Mouse (Mus musculus) right cerebral cortex, adult 2 months (tissue): ENCODE results near the gene Pcgf2.
"Not testable (repeated sequence)": the region's sequence is repeated elsewhere in the genome, so short reads cannot be mapped to it uniquely, and the experiment has no call there.

Experiments
- DNase-seq, 2 experiments: peaks; one replicate each; pipeline ENCODE4 v3.0.0; 2021 to 2022; ENCODE audit warnings: low spot score in 2 of 2

Pcgf2 gene

DNA sequence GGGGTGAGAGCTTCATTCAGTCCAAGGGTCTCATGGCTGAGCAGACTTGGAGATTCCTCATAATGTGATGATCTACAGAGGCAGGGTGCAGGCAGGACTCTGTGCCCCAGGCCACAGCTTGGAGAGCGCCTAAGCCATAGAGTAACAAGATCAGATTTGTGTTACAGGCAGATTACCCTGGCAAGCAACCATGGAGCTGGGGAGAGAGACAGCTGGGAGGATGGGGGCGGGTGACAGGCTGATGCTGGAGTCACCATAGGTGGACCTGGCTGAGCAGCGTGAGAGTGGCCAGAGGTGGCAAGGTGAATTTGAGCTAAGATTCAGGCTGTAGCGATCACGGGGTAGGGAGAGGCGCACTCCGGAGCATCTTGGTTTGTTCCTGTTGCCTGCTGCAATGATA is 32.1 kb downstream of the Pcgf2 start:
- no peak for DNase-seq

DNA sequence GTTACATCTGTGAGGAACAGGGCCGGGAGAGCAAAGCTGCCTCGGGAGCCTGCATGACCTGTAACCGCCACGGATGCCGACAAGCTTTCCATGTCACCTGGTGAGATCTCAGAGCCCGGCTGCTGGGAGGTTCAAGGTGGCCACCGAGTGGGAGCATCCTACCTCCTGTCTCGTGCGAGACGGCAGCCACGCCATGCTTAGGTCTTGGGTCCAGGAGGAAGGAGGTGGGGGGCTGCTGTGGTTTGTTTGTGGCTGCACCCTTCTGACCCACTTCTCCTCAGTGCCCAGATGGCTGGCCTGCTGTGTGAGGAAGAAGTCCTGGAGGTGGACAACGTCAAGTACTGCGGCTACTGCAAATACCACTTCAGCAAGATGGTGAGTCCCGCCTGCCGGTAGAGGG is 33.5 kb downstream of the Pcgf2 start:
- DNase-seq, result no peak

DNA sequence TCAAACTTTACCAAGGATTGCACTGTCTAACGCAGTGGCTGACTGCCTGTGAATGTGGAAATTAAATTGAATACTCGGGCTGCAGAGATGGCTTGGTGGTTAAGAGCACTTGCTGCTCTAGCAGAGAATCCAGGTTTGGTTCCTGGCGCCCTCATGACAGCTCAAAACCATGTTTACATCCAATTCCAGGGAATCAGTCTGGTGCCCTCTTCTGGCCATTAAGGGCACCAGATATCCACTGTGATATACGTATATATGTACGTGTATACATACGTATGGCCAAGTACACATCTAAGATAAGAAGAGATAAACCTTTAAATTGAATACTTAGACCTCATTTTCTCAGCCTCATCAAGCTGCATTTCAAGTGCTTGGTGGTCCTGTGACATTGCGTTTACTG is 34.1 kb downstream of the Pcgf2 start:
- DNase-seq, result no peak

DNA sequence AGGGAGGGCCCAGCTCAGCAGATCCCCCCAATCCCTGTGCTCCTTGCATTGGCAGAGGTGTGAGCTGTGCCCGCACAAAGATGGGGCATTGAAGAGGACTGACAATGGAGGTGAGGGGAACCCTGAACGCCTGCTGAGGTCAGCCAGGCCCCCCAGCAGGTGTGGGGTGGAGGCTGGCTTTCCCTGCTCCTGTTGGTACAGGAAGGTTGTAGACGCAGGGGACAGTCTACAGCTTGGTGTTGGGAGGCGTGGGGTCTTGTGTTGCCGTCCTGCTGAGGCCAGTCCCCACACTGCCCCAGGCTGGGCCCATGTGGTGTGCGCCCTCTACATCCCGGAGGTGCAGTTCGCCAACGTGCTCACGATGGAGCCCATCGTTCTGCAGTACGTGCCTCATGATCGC is 34.9 kb downstream of the Pcgf2 start:
- no peak for DNase-seq

DNA sequence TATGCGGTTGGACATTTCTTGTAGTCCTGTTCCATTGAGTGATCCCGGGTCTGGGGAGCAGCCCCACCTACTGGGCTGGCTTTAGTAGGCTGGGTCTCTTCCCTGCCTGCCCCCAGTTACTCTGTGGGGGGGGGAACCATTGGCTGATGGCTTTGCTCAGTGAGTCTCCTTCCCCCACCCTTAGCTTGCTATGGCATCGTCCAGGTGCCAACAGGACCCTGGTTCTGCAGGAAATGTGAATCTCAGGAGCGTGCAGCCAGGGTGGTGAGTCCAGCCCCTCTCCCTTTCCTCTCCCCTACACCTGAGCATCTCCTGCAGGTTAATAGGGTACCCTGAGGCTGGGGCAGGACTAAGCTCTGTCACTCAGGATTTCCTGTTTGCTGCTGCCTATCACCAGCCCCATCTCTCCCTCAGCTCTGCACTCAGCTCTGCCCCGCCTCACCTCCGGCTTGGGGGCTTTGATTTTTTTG is 35.5 kb downstream of the Pcgf2 start:
- no peak for DNase-seq

DNA sequence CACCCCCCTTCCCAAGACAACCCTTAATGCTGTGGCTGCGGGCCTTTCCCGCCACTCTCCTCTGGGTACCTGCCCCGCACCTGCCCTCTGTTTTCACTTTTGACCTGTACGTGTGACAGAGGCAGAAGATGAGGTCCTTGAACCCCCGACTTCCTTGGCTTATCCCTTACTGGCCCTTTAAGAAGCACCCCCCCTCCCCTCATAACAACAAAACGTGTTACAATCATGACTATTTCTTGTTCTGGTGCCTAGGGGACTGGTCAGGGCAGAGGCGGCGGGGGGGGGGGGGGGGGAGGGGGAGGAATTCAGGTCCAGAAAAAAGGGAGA is 36.0 kb downstream of the Pcgf2 start:
- DNase-seq, result no peak

DNA sequence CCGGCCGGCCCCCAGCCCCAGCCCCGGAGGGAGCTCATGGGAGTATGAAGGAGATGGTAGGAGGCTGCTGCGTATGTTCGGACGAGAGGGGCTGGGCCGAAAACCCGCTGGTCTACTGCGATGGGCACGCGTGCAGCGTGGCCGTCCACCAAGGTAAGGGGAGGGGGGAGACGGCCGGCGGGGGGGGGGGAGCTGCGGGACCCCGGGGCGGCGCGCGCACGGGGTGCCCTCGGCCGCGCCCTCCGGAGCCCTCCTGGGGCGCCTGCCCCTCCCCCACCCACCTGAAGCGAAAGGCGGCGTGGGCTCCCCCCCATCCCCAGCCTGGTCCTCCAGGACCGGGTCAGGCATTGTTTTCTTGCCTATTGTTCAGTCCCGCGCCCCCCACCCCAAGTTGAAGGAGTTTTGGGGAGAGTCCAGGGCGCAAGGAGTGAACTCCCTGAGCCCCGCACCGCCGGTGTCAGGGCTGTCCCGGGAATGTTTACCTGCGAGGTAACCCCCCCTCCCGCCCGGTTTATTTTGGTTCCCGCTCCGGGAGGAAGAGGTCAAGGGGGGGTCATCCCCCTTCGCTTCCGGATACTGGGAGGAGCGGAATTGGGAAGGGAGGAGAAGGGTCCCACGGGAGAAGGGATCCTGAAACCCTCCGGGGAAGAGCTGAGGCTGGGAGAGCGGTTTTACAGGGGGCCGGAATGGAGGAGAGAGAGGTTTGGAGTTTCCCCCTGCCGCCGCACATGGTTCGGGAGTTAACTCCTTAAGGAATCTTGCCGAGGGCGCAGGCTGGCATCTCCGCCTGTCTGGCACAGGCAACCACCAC is 36.6 kb downstream of the Pcgf2 start:
- no peak for DNase-seq

DNA sequence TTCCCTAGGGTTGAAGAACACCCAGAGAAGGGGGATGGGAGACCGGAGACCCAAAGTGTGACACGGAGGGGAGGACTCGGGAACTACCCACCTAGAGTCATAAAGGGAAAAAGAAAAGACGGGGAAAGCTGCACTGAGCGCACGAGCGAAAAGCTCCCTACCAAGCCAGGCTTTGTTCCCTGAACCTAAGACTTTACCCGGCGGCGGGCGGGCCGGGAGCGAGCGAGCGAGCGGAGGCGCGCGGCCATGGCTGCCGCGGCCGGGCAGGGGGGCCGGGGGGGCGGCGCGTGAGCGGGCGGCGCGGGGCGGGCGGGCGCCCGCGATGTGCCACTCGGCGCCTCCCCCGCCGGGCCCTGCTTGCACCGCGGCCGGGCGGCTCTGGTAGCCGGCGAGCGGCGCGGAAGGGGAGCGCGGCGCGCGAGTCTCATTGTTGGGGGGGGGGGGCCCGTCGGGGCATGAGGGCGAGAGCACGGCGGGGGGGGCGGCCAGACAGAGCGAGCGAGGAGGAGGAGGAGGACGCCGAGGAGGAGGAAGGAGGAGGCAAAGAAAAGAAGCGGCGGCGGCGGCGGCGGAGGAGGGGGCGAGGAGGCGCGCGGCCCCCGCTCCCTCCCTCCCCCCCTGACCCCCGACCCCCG is 37.3 kb downstream of the Pcgf2 start, which contains the start of gene Mllt6:
Gene Mllt6, plus strand, starts transcription at position 522 of the 635 bp plus-strand sequence.
- peak; percentile 72 to 73 for DNase-seq

DNA sequence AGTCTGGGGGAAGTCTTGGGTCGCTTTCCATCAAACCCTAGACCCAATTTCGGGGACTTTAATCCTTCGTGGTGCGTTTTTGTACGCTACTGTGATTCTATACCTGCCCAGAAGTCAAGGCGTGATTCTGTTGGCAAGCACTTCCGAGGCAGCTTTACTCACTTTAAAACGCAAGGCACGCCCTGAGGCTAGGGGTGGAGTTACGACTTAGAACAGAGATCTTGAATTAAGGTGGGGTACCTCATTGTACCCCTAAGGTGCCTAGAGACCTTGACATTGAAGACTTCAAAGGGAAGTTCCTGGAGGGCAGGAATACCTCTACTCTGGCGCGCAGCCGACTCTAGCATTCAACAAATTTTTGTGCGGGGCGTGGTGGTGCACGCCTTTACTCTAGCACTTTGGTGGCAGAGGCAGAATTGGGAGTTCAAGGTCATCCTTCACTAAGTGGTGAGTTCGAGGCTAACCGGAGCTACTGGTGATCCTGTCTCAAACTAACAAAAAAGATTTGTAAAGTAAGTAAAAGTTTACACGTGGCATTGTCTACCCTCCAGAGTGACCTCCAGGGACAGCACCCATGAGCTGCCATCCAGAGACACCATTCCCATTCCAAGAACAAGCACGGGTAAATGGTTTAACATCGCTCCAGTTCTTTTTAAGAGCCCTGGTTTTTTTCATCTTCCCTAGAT is 37.9 kb downstream of the Pcgf2 start:
- no peak for DNase-seq

DNA sequence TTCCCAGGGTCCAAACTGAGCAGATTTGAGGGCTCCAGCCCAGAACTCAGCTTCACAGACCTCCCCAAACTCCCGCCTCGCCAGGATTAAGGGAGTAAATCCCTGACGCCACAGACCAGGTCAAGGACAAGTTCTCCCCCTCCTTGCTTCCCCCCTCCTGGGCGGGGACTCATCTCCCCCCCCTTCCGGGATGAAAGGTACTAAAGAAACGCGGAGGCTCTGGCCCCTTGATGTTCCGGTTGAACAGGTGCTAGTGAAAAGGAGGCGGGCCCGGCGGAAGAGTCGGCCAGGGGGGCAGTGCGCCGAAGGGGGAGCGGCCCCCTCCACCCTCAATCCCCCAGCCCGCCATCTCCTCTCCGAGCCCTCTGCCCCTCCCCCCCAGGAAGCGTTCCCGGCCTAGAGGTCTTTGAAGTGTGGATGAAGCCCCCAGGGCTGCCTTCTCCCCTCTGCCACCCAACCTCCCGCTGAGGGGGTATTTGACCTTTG is 38.6 kb downstream of the Pcgf2 start:
- DNase-seq, result no peak

DNA sequence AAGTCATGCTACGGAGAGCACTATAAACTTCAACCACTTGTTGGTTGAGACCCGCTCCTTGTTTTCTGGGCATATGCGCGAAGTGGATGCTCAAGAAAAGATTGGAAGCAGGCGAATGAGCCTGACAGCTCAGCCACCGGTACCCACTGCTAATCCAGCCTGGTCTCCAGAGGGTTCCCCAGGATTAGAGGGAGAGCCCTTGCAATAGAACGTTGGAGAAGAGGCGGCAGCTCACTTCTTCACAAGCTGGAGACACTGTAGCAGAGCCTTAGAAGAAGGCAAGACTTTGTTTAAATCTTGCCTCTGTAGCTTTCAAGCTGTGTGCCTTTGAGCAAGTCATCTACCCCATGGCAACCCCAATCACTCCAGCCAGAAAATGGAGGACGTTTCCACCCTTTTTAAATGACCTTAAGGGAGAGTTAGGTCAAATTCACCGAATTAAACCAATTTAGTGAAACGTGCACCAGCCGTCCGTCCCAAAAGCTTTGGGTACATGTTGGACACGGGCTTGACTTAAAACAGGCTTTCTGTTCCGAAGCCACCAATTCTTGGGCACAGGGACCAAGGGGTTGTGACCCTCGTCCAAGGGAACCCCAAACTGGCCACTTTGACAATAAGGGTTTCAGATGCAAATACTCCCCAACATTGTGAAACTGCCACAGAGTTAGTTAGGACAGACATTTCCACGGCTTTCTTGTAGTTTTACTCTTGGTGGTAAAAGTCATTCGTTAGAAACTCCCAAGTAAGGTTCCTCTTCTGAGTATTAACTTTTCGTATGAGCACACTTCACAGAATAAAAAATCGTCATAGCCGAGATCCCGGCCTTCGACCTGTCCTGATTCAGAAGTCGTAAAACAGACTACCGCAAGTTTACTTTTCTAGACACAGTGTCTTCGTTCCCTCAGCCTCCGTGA is 39.3 kb downstream of the Pcgf2 start:
- DNase-seq, result no peak

DNA sequence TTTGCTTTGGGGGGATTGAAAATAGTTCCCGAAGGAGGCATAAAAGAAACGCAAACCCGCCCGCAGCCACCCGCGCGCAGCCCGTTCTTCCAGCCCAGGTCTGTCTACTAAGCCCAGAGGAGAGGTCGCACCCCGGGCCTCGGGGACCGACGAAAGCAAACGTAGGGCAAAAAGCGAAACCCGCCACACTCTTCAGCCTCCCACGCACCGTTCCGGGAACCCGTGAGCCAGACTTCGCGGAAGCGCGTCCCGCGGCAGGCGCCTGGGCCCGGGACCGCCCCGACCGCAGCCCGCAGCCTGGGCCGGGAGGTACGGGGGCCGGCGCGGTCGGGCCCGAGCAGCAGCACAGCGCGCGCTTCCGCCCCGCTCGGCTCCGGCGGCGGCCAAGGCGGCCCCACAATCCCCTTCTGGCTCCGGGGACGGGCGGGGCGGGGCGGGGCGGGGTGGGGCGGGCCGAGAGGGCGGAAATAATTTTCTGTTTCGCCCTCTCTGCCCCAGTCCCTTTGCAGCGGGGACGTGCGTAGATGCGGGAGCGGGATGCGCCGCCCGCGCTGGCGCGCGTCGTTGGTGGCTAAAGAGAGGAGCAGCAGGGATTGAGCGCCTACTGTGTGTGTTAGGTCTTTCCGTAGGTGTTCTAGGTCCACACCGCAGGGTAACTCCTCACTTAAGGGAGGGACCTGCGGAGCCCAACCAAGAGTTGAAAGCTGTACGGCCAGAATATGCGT is 40.1 kb downstream of the Pcgf2 start:
- peak; percentile 74 to 78 for DNase-seq

DNA sequence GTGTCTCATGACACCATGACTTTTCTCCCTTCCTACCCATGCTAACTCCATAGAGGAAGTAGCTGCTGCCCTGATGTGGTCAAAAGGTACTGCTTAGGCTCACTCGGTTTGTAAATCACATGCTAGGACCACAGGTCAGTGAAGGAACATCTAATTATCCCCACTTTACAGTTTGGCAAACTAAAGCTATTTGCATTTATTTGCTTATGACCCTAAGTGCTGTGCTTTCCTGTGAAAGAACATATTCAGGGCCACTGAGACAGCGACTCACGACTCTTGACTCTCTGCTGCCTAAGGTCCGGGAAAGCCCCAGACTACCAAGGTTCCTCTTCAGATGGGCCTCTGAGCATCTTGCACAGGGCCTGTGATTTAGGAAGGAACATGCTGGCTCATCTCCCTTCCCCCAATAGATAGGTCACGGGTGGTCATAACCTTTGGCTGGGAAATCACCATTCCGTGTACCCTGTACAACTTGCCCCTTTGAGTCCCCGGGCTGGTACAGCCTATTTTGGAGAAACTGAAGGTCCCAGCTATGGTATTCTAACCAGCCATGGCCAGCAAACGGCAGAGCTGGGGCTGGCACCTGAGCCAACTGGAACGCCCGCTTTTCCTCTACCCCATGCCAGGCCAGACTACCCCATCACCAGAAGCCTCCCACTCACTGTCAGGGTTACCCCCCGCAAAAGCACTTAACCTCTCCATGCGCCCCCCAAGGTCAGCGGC is 40.9 kb downstream of the Pcgf2 start:
- DNase-seq, result no peak

DNA sequence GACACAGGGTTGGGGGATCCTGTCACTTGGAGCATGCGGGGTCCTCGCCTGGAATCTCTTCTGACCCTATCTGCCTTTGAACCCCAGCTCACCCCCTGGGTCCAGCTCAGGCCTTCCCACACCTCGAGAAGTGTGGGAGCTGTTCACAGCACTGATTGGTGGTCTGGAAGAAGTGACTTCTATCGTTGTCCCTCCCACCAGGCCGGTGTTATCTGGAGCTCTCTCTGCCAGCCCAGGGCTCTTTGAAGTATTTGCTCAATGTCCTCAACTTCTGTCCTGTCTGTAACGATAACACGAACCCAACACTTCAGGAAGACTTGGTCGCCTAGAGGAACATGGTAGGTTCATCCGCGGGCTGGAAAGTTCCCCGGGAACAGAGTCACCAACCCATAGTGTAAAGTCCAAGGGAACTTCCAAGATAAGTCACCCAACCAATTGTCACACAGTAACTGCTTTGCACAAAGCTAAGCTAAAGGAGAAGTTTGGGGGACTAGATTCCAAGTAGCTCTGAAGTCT is 41.5 kb downstream of the Pcgf2 start:
- DNase-seq, result no peak

DNA sequence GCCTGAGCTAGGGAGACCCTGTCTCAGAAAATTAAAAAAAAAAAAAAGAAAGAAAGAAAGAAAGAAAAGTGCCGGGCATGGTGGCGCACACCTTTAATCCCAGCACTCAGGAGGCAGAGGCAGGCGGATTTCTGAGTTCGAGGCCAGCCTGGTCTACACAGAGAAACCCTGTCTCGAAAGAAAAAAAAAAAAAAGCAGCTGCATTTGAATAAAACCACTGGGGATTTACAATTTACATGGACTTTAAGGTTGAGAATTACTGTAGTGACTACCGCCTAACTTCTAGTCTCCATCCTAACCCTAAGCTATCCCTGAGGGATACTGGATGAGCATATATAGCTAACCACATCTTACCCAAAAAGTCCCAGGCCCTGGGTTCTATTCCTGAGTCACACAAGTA is 42.3 kb downstream of the Pcgf2 start:
- not testable (repeated sequence) for DNase-seq

DNA sequence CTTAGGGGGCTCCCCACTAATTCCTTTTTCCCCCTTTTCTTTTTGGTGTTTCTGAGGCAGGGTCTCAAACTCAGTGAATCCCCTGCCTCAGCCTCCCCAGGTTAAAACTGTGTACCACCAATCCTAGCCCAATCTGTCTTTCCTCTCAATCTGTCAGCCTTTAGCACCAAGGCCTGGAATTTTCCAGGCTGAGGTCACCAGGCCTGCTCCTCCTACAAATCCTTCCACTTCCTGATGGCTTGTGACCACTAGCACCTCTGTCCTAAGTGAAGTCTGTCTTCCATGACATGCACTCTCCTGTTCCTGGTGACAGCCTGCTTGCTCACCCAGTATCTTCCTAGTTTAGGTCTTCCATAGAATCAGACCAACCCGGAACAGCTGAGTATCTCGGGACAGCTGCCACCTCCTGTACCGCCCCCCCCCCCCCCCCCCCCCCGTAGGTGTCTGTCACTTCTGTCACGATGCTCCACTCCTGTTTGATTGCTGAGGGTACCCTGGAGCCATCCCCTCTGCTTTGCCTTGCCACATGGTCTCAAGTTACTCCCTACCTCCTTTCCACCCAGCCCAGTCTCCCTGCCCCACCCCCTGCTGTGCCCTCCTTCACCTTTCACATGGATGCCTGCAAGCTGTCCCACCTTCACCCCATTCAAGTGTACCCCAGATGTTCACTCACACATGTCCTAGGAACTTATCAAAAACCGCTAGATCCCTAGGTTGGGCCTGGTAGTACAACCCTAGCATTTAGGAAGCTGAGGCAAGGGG is 42.9 kb downstream of the Pcgf2 start:
- no peak for DNase-seq

DNA sequence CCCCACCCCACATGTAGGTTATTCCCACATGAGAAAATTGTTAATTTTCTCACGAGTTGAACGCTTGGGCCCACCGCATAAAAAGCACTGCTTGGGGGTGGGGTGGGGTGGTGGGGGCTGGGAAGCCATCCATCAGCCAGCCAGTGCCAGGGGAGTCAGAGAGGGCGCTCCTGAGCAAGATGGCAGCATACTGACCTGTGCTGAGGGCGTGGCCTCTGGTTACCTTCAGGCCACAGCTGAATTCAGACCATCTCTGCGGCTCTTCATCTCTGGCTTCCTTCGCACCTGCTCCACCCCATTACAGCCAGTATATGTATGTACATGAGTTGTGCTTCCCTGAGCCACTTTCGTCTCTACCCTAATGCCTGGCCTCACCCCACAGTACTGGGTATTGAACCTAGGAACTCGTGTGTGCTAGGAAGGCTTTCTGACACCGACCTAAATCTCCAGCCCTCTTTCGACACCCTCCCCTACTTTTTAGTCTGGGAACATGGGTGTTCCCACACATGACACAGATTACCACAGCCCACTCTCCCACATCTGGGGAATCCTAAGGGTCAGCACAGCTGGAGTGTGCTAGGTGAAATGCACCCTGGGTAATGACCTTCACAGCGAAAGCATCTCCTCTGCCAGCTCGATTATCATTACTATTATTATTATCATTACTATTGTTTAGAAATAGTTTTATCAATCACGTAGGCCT is 43.9 kb downstream of the Pcgf2 start:
- DNase-seq, result no peak

DNA sequence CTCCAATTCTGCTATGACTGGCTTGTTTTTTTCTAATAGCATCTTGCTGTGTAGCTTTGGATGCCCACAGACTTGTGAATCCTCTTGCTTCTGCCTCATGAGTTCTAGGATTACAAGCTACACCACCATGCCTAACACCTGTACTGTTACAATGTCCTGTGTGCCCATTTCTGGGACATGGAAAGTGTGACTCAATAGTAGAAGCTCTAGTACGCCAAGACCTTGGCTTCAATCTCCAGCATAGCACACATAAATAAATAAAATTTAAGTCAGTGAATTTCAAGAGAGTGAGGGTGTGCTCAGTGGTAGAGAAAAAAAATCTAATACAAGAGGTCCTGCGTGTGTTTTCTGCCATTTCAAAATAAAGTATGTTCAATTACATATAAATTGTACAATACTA is 46.1 kb downstream of the Pcgf2 start:
- DNase-seq, result no peak

DNA sequence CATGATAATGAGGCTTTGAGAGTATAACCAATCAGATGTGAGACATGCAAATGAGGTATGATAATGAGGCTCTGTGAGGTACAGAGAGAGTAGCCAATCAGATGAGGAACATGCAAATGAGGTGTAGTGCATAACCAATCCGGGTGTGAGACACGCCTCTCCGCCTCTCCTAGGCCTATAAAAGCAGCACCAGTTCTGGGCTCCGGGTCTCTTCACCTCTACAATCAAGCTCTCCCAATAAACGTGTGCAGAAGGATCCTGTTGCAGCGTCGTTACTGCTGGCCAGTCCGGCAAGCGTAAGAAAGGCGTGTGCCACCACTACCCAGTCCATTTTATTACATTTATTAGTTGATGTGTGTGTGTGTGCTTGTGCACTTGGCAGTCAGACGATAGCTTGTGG is 46.9 kb downstream of the Pcgf2 start:
- DNase-seq, result not testable (repeated sequence)
